Comparison of ENCODE assay signal across 8 mouse cellular contexts in genomic region chr11:121702111-121702894, GRCm38 (mm10). TPM values are rescaled to one million over a fixed set of nuclear protein-coding genes. Genes with fewer than 3 reads are reported as not detected.
DNase-seq lines count a peak whose midpoint lies in the region; ATAC-seq lines count a peak whose summit lies in the region.

No protein-coding gene starts in this region.

- H3K4me1 ChIP-seq in hindbrain, embryonic 15.5 days (replicated peaks): peaks cover 20% of the 10 kb centered on the region

- H3K4me3 ChIP-seq in hindbrain, embryonic 15.5 days: peak overlapping the region; percentile 66

- peak; percentile 58 for DNase-seq in WW6 (ENCODE audit: low read depth, low spot score)
- peak; percentile 68 to 80 for DNase-seq in cerebellum, postnatal 4 days (ENCODE audit: low spot score in 2 of 2)
- peak; percentile 95 for DNase-seq in gastrocnemius, adult 18-20 months (ENCODE audit: low spot score)
- peak; percentile 70 to 82 for DNase-seq in left cerebral cortex, adult 18-20 months (ENCODE audit: low spot score in 2 of 2)
- DNase-seq in lung, postnatal 4 days: peak; percentile 95 to 96
- peak; percentile 81 for DNase-seq in retina, postnatal 1 day
- DNase-seq in urinary bladder, postnatal 14 days (ENCODE audit: low spot score): peak; percentile 94

- H3K4me2 ChIP-seq in hindbrain, embryonic 15.5 days: peak overlapping the region; percentile 91

- peak; percentile 84 for ATAC-seq in hindbrain, embryonic 15.5 days (ENCODE audit: low FRiP score, low read depth)

- under 1% methylated on average over 58 of the region's 69 CpGs for WGBS in hindbrain, embryonic 15.5 days

- no peaks in the 10 kb centered on the region for H3K9me3 ChIP-seq in hindbrain, embryonic 15.5 days

- H3K36me3 ChIP-seq in hindbrain, embryonic 15.5 days: no peaks in the 10 kb centered on the region

- H3K9ac ChIP-seq in hindbrain, embryonic 15.5 days: peak overlapping the region; percentile 65

- H3K27me3 ChIP-seq in hindbrain, embryonic 15.5 days: peaks cover 11% of the 10 kb centered on the region

- peak overlapping the region; percentile 64 for H3K27ac ChIP-seq in hindbrain, embryonic 15.5 days (replicated peaks)

RNA-seq across cellular contexts. Expression of gene Metrnl, which starts 1.0 kb away (rescaled TPM):
- total RNA-seq in gastrocnemius, adult 18-20 months (2021): 1 to 10 TPM; 4.2 to 9.1 TPM
- 20.3 and 23.0 TPM in 2 replicates for polyA plus RNA-seq in hindbrain, embryonic 15.5 days (2015; fragmentation: Nextera tagmentation; extraction: Ambion mirVana)
- total RNA-seq in left cerebral cortex, adult 18-20 months (2021): 10 to 100 TPM; 17.6 to 19.0 TPM

RNA-seq across cellular contexts. Expression of gene B3gntl1, which starts 29.4 kb away (rescaled TPM):
- 1 to 10 TPM; 2.3 to 2.9 TPM for total RNA-seq in gastrocnemius, adult 18-20 months (2021)
- polyA plus RNA-seq in hindbrain, embryonic 15.5 days (2015; fragmentation: Nextera tagmentation; extraction: Ambion mirVana): 6.6 and 7.9 TPM in 2 replicates
- total RNA-seq in left cerebral cortex, adult 18-20 months (2021): 1 to 10 TPM; 5.5 to 7.0 TPM

Comparison
In these comparisons a context has a peak if more than half of its experiments do, and no peak if none do; other contexts are left out.
1. Peak in every context shown above with its lines: DNase-seq, ATAC-seq, H3K4me3 ChIP-seq and H3K27ac ChIP-seq.